Mouse (Mus musculus) ES-Bruce4 (cell line): ENCODE results near the gene Sntg2. TPM values are rescaled to one million over a fixed set of nuclear protein-coding genes. Genes with fewer than 3 reads are reported as not detected.

Source experiments
- H3K27ac ChIP-seq: 2 replicates; pipeline ENCODE4 v1.5.1; 2012; ENCODE audit warnings: low read length, inconsistent platforms; ENCODE audit not compliant: insufficient read depth
- H3K27me3 ChIP-seq: 2 replicates; pipeline ENCODE4 v1.6.1; 2012; ENCODE audit warnings: mild to moderate bottlenecking, low read length, inconsistent platforms; ENCODE audit not compliant: control insufficient read depth, poor library complexity, insufficient read depth, severe bottlenecking
- H3K36me3 ChIP-seq: 2 replicates; pipeline ENCODE4 v1.6.1; 2012; ENCODE audit warnings: inconsistent platforms, mild to moderate bottlenecking, low read length, moderate library complexity; ENCODE audit not compliant: control insufficient read depth, poor library complexity, insufficient read depth, severe bottlenecking
- H3K4me1 ChIP-seq: one replicate; pipeline ENCODE4 v1.8.1; 2011; ENCODE audit warnings: low read length; ENCODE audit not compliant: control insufficient read depth, insufficient read depth
- H3K4me3 ChIP-seq: 2 replicates; pipeline ENCODE4 v1.5.1; 2011; ENCODE audit warnings: low read depth, mild to moderate bottlenecking, low read length
- H3K9ac ChIP-seq: 2 replicates; pipeline ENCODE4 v1.6.1; 2012; ENCODE audit warnings: low read depth, mild to moderate bottlenecking, inconsistent platforms; ENCODE audit not compliant: poor library complexity, severe bottlenecking
- H3K9me3 ChIP-seq: replicated peaks from 2 replicates; pipeline ENCODE4 v1.6.1; 2012; ENCODE audit warnings: mild to moderate bottlenecking, low read length, inconsistent platforms; ENCODE audit not compliant: control insufficient read depth, poor library complexity, insufficient read depth, severe bottlenecking
- CTCF ChIP-seq: IDR thresholded peaks from one replicate; pipeline ENCODE4 v1.8.1; 2011; ENCODE audit warnings: low read depth, low read length
- EP300 ChIP-seq: IDR thresholded peaks from 2 replicates; pipeline ENCODE4 v1.6.1; 2011; ENCODE audit warnings: low read depth, low read length; ENCODE audit not compliant: insufficient read depth
- POLR2A ChIP-seq: IDR thresholded peaks from one replicate; pipeline ENCODE4 v1.8.1; 2011; ENCODE audit warnings: low read length; ENCODE audit not compliant: insufficient read depth
- polyA plus RNA-seq: library from polyadenylated mRNA; stranded (reverse); fragments of >200 nt; gene quantifications from 2 replicates; pipeline ENCODE4 v1.2.4, GENCODE M21; 2011; ENCODE audit warnings: low read depth; ENCODE audit not compliant: missing spikeins, insufficient read depth, insufficient read length

The Sntg2 gene
- polyA plus RNA-seq, 1 experiment = 1.2 TPM

DNA sequence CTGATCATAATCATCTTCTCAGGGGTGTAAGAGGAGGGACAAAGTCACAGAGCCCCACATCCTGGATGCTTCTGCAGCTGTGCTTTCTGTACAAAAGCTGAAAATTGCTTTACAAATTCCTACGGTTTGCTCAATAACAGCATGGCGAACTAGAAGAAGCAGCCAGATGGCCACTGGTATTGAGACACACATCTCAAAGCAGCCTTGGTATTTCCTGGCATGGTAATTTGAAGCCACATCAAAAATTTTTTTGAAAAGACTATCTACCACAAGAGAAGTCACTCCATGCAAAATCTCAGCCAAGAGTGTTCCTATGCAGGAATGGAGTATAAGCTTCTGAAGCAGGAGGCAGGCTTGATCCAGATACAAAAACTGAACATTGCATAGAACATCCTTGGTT is 195.6 kb downstream of the Sntg2 start:
- Histone ChIP-seq H3K9ac (no peak overlapping the region), H3K27me3 (no peaks in the 10 kb centered on the region; the same call in 1 of the 2 replicates), H3K4me1 (no peaks in the 10 kb centered on the region), H3K9me3 (no peaks in the 10 kb centered on the region), H3K27ac (no peak overlapping the region), H3K4me3 (no peak overlapping the region), H3K36me3 (no peaks in the 10 kb centered on the region)
- TF ChIP-seq EP300 = no peak
- no peak for TF ChIP-seq POLR2A
- no peak for TF ChIP-seq CTCF

DNA sequence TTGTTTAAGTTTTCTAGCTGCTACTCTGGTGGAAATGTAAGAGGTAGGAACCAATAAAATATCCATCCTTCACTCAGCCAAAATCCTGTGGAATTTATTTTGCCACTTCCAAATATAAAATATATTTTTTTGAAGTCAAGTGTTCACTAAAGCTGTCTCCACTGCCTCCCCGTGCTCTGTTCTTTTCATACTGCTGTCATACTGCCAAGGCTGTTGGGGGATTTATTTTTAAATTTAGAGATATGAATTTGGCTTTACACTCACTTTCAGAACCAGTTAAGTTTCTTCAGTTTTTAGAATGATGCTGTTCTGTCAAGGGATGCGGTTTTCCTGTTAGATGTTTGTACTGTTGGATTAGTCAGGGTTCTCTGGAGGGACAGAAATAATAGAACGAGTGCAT is 204.7 kb downstream of the Sntg2 start:
- H3K36me3 ChIP-seq = no peaks in the 10 kb centered on the region
- no peaks in the 10 kb centered on the region for H3K4me1 ChIP-seq
- H3K9ac ChIP-seq = no peak overlapping the region
- H3K4me3 ChIP-seq = no peak overlapping the region
- no peak for TF ChIP-seq EP300
- H3K9me3 ChIP-seq = no peaks in the 10 kb centered on the region
- no peak overlapping the region for H3K27ac ChIP-seq
- no peaks in the 10 kb centered on the region for H3K27me3 ChIP-seq

DNA sequence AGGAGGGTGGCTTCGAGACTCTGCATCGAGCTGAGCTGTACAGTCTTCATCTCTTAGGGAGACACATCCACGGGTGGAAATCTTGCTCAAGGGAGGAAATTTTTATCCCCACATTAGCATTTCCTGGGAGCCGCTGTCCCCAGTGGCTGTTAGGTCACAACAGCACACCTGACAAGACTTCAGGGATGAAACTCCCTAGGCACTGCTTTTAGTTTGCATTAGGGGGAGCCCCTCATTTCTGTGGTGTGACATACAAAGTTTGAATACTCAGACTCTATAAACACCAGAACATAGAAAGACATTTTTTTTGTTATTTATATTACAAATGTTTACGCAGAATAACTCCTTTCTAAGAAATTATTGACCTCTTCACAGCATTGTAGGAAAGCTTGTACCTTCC is 208.6 kb downstream of the Sntg2 start:
- H3K9me3 ChIP-seq = no peaks in the 10 kb centered on the region
- H3K9ac ChIP-seq = no peak overlapping the region
- H3K4me3 ChIP-seq = no peak overlapping the region
- H3K27ac ChIP-seq = no peak overlapping the region
- H3K4me1 ChIP-seq = no peaks in the 10 kb centered on the region
- TF ChIP-seq CTCF (no peak), POLR2A (no peak), EP300 (no peak)
- H3K27me3 ChIP-seq = no peaks in the 10 kb centered on the region
- no peaks in the 10 kb centered on the region for H3K36me3 ChIP-seq

DNA sequence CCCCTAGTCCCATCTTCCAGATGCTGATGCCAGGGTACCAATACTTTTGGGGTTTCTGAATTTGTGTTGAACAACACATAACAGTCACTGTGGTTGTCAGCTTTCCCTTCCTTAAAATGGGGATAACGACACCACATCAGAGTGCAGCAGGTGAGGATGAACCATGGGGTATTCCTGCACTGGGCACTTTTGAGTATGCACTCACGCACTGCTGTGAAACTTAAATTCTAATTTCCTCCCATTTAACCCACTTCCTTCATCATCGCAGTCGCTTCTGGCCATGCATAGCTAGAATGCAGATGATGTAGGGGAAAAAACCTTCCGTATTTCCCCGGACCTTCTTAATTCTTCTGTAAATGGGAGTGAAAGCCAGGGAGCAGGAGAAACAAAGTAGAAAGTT is 209.2 kb downstream of the Sntg2 start:
- no peaks in the 10 kb centered on the region for H3K27me3 ChIP-seq
- H3K4me1 ChIP-seq = no peaks in the 10 kb centered on the region
- no peaks in the 10 kb centered on the region for H3K36me3 ChIP-seq
- TF ChIP-seq CTCF = no peak
- TF ChIP-seq EP300 = no peak
- no peak for TF ChIP-seq POLR2A
- H3K9ac ChIP-seq = no peak overlapping the region
- H3K27ac ChIP-seq = no peak overlapping the region
- no peak overlapping the region for H3K4me3 ChIP-seq
- no peaks in the 10 kb centered on the region for H3K9me3 ChIP-seq

DNA sequence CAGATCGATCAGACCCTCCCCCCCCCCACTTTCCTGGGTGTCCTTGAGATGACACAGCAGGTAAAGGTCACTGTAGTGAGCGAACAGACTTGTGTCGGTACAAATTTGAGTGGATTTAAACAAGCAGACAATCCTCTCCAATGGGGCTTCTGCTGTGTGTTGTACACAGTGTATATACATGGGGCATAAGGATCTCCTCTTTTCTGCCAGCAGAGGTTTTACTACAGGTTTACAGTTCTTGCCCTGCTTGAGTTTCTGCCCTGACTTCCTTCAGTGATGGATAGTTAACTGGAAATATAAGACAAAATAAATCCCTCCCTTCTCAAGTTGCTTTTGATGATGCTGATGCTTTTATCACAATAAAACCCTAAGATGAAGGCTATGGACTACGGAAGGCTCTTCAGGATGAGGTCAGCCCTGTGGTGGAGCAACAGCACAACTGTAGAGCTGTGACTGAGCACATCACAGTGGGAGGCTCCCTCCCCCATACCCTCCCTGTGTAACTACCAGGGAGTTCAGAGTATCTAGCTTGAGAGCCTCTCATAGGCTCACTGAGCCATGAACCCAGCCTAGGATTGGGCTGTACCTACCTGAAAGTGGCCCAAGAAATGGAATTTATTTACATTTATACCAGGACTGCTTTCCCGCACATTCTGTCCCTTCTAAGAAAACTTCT is 211.3 kb downstream of the Sntg2 start:
- no peaks in the 10 kb centered on the region for H3K27me3 ChIP-seq
- no peaks in the 10 kb centered on the region for H3K4me1 ChIP-seq
- H3K36me3 ChIP-seq = no peaks in the 10 kb centered on the region
- H3K9ac ChIP-seq = no peak overlapping the region
- no peak for TF ChIP-seq EP300
- TF ChIP-seq POLR2A = no peak
- TF ChIP-seq CTCF = no peak
- no peaks in the 10 kb centered on the region for H3K9me3 ChIP-seq
- no peak overlapping the region for H3K27ac ChIP-seq
- H3K4me3 ChIP-seq = no peak overlapping the region

DNA sequence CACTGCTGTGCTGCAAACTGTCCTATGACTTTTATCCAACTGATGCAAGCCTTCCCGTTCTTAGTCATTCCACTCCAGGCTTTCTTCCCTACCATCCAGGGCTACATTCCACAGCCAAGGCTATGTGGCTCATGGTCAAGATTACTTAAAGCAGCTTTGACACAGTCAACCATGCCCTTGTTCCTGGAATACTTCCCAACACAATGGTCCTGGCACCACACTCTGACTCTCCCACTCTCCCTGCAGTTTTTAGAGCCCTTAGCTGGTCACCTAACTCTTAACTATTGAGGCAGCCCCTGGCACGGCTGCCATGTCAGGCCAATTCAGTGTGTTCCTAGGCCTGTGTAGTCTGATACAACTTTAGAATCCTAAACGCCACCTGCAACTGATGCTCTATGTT is 212.7 kb downstream of the Sntg2 start:
- Histone ChIP-seq H3K27me3 (no peaks in the 10 kb centered on the region), H3K9me3 (no peaks in the 10 kb centered on the region), H3K4me1 (no peaks in the 10 kb centered on the region), H3K36me3 (no peaks in the 10 kb centered on the region), H3K4me3 (no peak overlapping the region), H3K27ac (no peak overlapping the region), H3K9ac (no peak overlapping the region)
- no peak for TF ChIP-seq EP300
